Mouse (Mus musculus) macrophage (primary cell): ENCODE measurements at regions not wholly inside any gene's neighbourhood (a gene's known extent, or its start where the extent isn't known, plus 50 kb on each side); places are given as distances from the start of the nearest gene placed in this dataset.
A peak's percentile ranks its signal among the peaks of the same experiment; 100 is the strongest.

Experiments used
- H3K27ac ChIP-seq: fragments of 350-480 bp; formaldehyde crosslinking; 2 replicates; pipeline ENCODE4 v1.9.0; 2021
- H3K36me3 ChIP-seq: fragments of 350-480 bp; formaldehyde crosslinking; 2 replicates; pipeline ENCODE4 v1.9.0; 2021; ENCODE audit errors: inconsistent target
- H3K4me3 ChIP-seq: fragments of 350-480 bp; formaldehyde crosslinking; 2 replicates; pipeline ENCODE4 v1.9.0; 2021; ENCODE audit errors: inconsistent target
- H3K79me2 ChIP-seq: fragments of 350-480 bp; formaldehyde crosslinking; 2 replicates; pipeline ENCODE4 v1.9.0; 2021; ENCODE audit errors: inconsistent target
- WGBS: methylation state at CpG from one replicate; pipeline ENCODE4 v1.1.7; 2026; ENCODE audit warnings: inconsistent platforms; ENCODE audit not compliant: missing documents; 5-methylcytosine and 5-hydroxymethylcytosine counted together

GRCm38 (mm10) chr1:154080505-154081380 is 120.2 kb upstream of the Zfp648 start:
- no peak overlapping the region for H3K4me3 ChIP-seq
- H3K27ac ChIP-seq = no peak overlapping the region
- H3K79me2 ChIP-seq = no peaks in the 10 kb centered on the region
- WGBS = 83% methylated on average over 8 of the region's 10 CpGs
- no peaks in the 10 kb centered on the region for H3K36me3 ChIP-seq

- no peak overlapping the region for H3K27ac ChIP-seq
- H3K79me2 ChIP-seq = no peaks in the 10 kb centered on the region
- no peaks in the 10 kb centered on the region for H3K36me3 ChIP-seq
- H3K4me3 ChIP-seq = no peak overlapping the region
Measured at GRCm38 (mm10) chr1:154086145-154086544, 114.8 kb upstream of the Zfp648 start.

GRCm38 (mm10) chr1:154089815-154090214 is 111.2 kb upstream of the Zfp648 start:
- WGBS = 71% methylated on average over 3 of the region's 3 CpGs
- Histone ChIP-seq H3K36me3 (no peaks in the 10 kb centered on the region), H3K27ac (no peak overlapping the region), H3K79me2 (no peaks in the 10 kb centered on the region), H3K4me3 (no peak overlapping the region)

DNA sequence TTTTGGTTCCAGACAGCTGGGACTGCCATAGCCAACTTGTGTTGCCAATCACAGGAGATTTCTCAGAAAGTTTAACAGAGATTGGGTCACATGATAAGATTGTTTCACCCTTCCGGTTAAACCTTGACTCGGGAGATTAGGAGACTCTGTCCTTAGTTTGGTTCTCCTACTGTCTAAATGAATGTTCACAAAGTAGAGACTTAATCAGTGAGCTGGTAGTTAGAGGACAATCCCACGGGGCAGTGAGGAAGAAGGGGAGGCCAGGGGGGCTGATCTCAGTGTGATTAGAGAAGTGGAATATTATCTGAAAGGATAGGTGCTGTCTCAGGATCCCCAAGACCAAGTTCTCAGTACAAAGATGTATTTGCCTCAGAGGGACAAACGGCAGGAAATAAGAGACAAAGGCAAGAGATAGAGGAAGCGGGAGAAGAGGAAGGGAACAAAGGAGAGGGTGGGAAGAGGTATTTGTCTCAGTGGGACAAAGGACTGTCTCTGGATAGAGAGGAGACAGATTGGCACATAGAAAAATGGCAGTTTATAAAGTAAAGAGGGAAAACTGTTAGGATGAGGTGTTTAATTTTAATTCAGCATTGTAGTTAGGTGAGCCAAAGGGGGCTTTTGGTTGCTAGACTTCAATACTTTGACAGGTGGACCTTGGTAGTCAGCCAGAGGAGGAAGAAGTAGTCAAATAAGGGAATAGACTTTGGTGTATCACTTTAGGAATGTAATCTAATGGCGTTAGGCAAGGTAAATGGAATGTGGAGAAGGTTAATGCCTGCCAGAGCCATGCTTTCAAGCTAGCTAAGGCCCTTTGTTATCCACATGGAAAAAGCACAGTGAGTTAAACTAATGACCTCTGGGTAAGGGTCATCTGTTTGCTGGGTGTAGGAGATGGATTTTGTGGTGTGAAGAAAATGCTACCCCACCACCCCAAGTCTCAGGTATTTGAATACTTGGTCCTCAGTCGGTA is 110.2 kb upstream of the Zfp648 start:
- Histone ChIP-seq H3K36me3 (no peaks in the 10 kb centered on the region), H3K79me2 (no peaks in the 10 kb centered on the region), H3K4me3 (no peak overlapping the region), H3K27ac (no peak overlapping the region)
- 71% methylated on average over 7 of the region's 7 CpGs for WGBS

GRCm38 (mm10) chr1:154093549-154093948 is 107.4 kb upstream of the Zfp648 start:
- H3K27ac ChIP-seq = peak overlapping the region; percentile 34; the same call in 1 of the 2 replicates
- WGBS = 18% methylated on average over 4 of the region's 4 CpGs

DNA sequence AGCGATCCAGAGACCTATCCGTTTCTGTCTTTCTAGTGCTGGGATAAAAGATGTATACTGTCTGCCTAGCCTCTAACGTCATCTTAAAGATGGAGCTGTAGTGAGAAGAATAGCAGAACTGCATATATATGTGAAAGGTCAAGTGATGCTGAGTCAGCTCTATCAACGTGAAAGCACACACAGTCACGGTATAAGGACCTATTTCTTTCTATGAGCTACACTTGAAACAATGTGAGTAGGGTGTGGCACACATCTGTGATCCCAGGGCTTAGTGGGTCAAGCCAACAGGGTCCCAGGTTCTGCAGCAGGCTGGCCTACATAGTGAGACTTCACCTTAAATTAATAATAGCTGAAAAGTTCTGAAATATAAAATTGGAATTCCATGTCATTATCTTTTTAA is 106.6 kb upstream of the Zfp648 start:
- Histone ChIP-seq H3K36me3 (no peaks in the 10 kb centered on the region), H3K79me2 (no peaks in the 10 kb centered on the region), H3K27ac (0 out of 2 replicates have a peak overlapping the region, but pooled peaks have one; percentile 34), H3K4me3 (no peak overlapping the region)
- 55% methylated on average over 5 of the region's 5 CpGs for WGBS

More at GRCm38 (mm10) chr1:154093549-154093948, 107.4 kb upstream of the Zfp648 start:
- Histone ChIP-seq H3K79me2 (no peaks in the 10 kb centered on the region), H3K36me3 (no peaks in the 10 kb centered on the region), H3K4me3 (no peak overlapping the region)

DNA sequence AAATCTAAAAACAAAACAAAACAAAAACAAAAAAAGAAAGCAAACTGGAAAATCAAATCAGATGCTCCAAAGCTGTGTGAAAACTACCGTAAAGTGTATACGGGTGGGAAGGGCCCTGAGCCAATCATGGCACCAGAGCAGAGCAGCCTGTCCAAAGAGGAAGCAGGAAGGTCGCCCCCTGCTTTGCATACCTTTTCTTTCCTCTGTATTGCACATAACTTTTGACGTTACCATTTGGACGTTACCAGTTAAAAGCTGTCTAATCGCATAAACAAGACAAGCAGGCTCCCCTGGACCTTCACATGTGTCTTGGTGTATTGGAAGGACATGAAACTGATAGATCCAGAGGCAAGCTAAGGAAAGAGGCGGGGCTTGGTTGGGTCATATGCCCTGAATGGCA is 104.9 kb upstream of the Zfp648 start:
- no peak overlapping the region for H3K4me3 ChIP-seq
- H3K27ac ChIP-seq = no peak overlapping the region
- no peaks in the 10 kb centered on the region for H3K36me3 ChIP-seq
- no peaks in the 10 kb centered on the region for H3K79me2 ChIP-seq
- WGBS = 98% methylated on average over 7 of the region's 7 CpGs

- WGBS = 90% methylated on average over 1 of the region's 2 CpGs
- no peaks in the 10 kb centered on the region for H3K79me2 ChIP-seq
- H3K4me3 ChIP-seq = no peak overlapping the region
- H3K36me3 ChIP-seq = no peaks in the 10 kb centered on the region
- H3K27ac ChIP-seq = peak overlapping the region; percentile 68; the same call in 1 of the 2 replicates
Measured at GRCm38 (mm10) chr1:154096911-154097310, 104.1 kb upstream of the Zfp648 start.

DNA sequence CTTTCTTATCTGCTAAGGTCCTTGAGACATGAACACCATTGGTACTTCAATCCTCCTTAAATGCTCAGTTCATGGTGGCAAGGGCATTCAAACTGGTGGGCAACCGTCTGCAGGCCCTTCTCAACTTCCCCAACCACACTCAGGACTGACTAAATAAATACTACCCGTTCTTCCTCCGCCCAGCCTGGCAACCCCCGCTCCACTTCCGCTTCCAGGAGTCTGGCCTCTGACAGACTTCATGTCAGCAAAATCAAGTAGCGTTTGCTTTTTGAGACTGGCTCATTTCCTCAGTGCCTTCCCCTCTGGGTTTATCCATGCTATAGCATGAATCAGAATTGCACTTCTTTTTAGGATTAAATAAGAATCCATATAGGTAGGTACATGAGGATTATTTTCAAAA is 103.3 kb upstream of the Zfp648 start:
- Histone ChIP-seq H3K4me3 (no peak overlapping the region), H3K36me3 (no peaks in the 10 kb centered on the region), H3K27ac (peak overlapping the region; percentile 68), H3K79me2 (no peaks in the 10 kb centered on the region)
- WGBS = 3% methylated on average over 6 of the region's 6 CpGs

- H3K27ac ChIP-seq = no peak overlapping the region
- H3K36me3 ChIP-seq = no peaks in the 10 kb centered on the region
- 95% methylated on average over 3 of the region's 3 CpGs for WGBS
Measured at GRCm38 (mm10) chr1:154100556-154100955, 100.4 kb upstream of the Zfp648 start.

DNA sequence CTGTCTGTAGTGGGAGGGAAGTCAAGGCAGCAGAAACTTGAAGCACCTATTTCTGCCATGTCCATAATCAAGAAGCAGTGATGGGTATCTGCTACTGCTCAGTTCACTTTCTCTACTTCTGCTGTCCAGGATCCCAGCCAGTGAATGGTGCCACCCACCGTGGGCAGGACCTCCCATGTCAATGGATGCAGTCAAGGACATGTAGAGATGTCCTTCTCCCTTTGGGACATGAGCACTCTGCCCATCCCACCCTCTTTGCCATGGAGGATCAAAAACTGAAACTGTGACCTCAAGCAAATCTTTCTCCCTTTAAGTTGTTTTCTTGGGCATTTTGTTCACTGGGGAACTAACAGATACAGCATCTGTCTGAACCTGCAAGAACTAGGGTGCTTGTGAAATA is 99.6 kb upstream of the Zfp648 start:
- 100% methylated on average over 1 of the region's 1 CpGs for WGBS
- Histone ChIP-seq H3K79me2 (no peaks in the 10 kb centered on the region), H3K27ac (no peak overlapping the region), H3K4me3 (no peak overlapping the region), H3K36me3 (no peaks in the 10 kb centered on the region)

More at GRCm38 (mm10) chr1:154100556-154100955, 100.4 kb upstream of the Zfp648 start:
- Histone ChIP-seq H3K79me2 (no peaks in the 10 kb centered on the region), H3K4me3 (no peak overlapping the region)

DNA sequence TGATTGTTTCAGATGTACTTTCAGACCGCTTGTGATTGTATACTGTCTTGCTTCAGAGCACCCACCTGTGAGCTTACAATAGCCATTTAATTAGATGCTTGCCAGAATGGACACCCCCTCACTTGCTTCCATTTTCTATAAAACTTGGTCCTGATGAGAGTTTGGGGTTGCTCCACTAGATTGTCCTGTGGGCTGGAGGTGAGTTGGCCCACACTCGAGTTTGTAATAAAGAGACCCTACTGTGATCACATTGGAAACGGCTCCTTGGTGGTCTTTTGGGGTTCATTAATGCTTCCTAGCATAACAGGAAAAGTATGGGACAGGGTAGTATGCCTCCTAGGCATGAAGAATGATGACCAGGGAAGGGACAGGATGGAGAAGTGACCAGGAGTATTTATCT is 98.8 kb upstream of the Zfp648 start:
- 95% methylated on average over 3 of the region's 3 CpGs for WGBS
- no peak overlapping the region for H3K4me3 ChIP-seq

DNA sequence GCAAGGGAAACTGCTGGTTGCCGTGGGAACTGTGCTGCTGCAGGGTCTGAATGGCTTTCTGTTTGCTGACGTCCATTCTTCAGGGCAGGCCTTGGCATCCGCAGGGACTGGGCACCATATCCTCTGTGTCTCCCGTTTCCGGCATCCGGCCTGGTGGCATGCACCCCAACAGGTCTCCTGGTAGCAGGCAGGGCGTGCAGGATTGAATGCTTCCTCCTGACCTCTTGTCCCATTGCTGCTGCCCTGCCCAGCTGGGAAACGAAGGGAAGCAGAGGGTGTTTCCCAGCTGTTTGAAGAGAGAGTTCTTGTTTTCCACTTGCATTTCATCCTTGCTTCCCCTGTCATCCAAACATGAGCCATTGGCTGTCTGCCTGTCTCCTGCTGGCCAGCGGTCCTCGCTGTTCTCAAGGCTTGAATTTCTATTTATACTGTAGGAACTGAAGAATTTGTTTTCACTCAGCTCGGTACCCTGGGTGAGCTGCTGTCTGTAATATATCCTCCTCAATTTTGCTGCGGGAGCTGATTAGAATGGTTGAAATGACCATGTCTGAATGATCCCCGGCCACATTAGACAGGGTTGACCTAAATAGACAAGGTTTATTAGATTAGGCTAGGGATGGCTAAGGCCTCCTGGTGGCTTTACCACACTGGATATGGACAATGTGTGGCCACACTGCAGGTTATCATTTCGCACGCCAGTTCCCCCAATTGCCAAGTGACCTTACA is 98.0 kb upstream of the Zfp648 start:
- Histone ChIP-seq H3K36me3 (no peaks in the 10 kb centered on the region), H3K79me2 (no peaks in the 10 kb centered on the region), H3K27ac (no peak overlapping the region), H3K4me3 (no peak overlapping the region)
- 95% methylated on average over 15 of the region's 15 CpGs for WGBS

More for the DNA sequence above, 98.8 kb upstream of the Zfp648 start:
- Histone ChIP-seq H3K36me3 (no peaks in the 10 kb centered on the region), H3K27ac (no peak overlapping the region), H3K79me2 (no peaks in the 10 kb centered on the region)

DNA sequence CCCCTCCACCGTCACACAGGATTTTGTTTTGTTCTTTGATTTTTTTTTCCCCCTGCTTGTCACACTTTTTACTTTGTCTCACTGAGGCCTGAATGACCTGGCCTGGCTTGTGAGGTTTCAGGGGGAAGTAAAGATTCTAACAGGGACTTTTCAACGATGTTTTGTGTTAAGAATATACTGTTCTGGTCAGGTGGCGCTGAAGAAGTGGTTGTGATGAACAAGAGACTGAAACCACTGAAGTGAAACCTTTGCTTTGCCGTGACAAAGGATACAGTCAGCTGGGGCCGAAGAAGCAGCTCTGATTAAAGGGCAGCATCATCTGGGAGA is 97.4 kb upstream of the Zfp648 start:
- WGBS = 71% methylated on average over 5 of the region's 5 CpGs
- no peaks in the 10 kb centered on the region for H3K79me2 ChIP-seq
- H3K27ac ChIP-seq = no peak overlapping the region
- H3K36me3 ChIP-seq = no peaks in the 10 kb centered on the region
- H3K4me3 ChIP-seq = no peak overlapping the region
